Mouse (Mus musculus) urinary bladder, adult 18-20 months (tissue): ENCODE measurements around the gene Gprc5b.

Experiments used
- DNase-seq, 2 experiments: peaks; one replicate each; pipeline ENCODE4 v3.0.0; 2022; ENCODE audit warnings: low spot score in 2 of 2, mixed read lengths in 2 of 2

The Gprc5b gene

GRCm38 (mm10) chr7:118990282-118990681, 4.7 kb downstream of the Gprc5b start:
- DNase-seq = no peak

DNA sequence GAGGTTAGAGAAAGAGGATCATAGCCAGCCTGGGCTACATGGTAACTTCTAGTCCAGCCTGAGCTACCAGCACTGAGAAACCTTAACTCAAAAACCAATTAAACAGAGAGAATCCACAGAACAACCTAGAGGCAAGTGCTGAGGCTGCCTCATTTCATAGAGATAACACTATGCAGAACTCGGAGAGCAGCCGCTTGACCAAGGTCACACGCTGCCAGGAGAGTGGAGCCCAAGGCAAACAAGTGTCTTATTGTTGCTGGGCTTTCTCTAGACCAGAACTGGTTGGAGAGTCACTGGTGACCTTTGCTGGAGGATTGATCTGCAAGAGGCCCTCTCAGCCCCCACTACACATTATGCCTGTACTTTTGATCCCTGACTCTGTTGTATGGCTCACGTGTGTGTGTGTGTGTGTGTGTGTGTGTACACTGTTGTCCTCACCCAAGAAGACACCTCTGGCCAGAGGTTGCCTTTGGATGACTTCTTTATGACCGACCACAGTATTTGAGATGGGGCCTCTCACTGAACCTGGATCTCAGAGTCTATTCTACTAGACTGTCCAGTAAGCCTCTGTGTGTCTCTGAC, 5.6 kb downstream of the Gprc5b start:
- no peak for DNase-seq

DNA sequence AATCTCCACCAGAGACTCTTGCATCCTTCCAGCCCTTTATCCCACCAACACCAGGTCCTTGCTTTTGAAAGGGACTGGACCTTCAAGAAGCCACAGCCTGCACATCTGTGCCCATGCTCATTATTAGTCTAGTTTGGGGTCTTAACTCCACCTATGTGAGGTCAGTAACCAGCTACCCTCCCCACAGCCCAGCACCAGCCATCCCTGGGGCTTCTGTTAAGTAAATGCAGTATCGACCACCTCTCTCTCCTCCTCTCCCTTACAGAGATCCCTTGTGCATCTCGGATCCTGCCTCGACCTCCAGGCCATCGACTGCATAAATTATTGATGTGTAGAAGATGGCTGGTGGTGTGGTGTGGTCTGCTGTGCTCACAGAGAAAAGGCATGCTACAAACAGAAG, 8.6 kb downstream of the Gprc5b start:
- DNase-seq = no peak

- no peak for DNase-seq
These were observed 9.2 kb downstream of the Gprc5b start for GRCm38 (mm10) chr7:118985786-118986185.

GRCm38 (mm10) chr7:118983961-118984360, 11.1 kb downstream of the Gprc5b start:
- DNase-seq = no peak

DNA sequence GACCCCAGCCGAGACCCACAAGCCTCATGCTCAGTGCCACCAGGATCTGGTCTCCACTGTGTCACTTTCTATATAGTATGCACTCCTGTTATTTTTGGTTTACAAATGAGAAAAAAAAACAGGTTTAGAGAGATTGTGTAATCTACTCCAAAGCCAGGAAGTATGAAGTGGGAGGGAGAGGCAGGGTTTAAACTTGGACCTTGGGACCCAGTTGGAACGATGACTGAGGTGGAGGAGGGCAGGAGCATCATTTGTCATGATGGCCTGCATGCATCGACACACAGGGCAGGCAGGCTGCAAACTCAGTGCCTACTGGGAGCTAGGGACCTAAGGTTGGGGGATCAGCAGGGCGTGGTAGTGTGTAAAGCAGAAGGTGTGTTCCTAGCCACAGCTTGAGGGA, 12.4 kb downstream of the Gprc5b start:
- no peak for DNase-seq

GRCm38 (mm10) chr7:118981831-118982230, 13.2 kb downstream of the Gprc5b start:
- DNase-seq = no peak

- DNase-seq = no peak
These were observed 13.7 kb downstream of the Gprc5b start for GRCm38 (mm10) chr7:118981346-118981745.

DNA sequence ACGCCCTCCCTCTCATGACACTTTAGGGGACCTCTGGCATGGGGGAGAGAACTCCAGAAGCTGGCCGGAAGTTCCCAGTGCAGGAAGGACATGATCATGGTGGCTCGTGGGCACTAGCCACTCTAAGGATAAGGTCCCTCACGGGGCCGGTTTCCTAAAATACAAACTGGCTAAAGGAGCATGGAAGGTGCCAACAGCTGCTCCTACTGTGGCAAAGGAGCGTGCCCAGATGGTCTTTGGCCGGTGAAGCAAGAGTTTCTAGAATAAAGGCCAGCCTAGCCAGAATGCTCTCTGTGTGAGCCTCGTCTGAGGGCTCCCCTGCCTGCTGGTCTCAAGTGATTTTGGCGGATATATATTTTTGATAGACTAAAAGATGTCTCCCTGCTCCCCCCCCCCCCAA, 15.3 kb downstream of the Gprc5b start:
- no peak for DNase-seq

GRCm38 (mm10) chr7:118979121-118979520, 15.9 kb downstream of the Gprc5b start:
- DNase-seq = no peak

DNA sequence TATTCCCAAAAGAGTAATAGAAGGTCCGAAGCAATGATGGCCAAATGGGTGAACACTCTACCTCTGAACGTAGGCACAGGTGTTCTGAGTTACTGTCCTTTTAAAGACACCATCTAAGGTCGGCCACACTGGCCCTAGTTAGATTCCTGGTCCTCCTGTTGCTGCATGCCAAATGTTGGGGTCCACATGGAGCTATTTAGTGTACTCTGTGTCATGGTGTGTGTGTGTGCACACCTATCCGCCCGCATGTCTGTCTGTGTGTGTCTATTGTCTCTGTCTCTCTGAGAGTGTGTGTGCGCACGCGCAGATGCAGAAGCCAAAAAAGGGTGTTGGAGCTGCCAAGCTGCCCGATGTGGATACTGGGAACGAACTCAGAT, 17.9 kb downstream of the Gprc5b start:
- no peak for DNase-seq

GRCm38 (mm10) chr7:118976414-118977166, 18.4 kb downstream of the Gprc5b start:
- peak in 1 of 2 experiments; percentile 26 for DNase-seq

GRCm38 (mm10) chr7:118975837-118976236, 19.2 kb downstream of the Gprc5b start:
- no peak for DNase-seq

- DNase-seq = no peak
These were observed 21.6 kb downstream of the Gprc5b start for GRCm38 (mm10) chr7:118973377-118973776.

DNA sequence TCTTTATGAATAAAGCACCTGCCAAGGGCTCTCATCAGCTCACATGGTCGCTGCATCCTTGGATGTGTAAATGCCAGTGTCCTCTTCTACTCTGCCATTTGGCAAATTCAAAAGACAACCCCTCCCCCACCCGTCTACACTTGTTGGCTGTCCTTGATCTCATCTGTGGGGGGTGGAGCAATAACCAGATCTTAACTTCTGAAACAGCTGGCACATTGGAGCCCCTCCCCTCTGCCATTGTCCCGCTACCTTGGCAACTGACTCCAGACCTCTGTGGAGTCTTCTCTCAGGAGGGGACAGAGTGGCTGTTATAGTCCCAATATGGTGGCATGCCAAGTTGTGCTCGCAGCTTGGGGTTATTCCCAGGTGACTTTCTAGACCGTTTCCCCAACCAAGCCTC, 22.7 kb downstream of the Gprc5b start:
- no peak for DNase-seq

- no peak for DNase-seq
These were observed 23.5 kb downstream of the Gprc5b start for GRCm38 (mm10) chr7:118971499-118971898.

GRCm38 (mm10) chr7:118968870-118969269, 26.1 kb downstream of the Gprc5b start:
- DNase-seq = no peak

GRCm38 (mm10) chr7:118965198-118965597, 29.8 kb downstream of the Gprc5b start:
- no peak for DNase-seq

GRCm38 (mm10) chr7:118964777-118965176, 30.2 kb downstream of the Gprc5b start:
- no peak for DNase-seq

DNA sequence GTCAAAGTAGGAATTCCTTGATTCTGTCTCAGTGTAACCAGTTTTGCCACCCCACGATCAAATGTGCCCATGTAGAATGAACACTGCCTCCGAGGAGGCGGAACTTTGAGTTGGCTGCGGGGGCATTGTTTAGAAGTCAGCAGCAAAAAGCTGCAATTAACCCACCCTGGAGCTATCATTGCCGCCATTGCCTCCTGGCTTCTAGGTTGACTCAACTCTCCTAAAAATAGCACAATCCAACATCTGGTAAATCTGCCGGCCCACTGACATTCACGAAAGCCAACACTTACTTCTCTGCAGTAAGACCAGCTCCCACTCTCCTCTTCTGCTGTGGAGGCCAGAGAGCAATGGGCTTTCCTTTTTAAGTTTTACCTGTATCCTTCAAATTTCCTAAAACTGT, 35.8 kb downstream of the Gprc5b start:
- DNase-seq = no peak

DNA sequence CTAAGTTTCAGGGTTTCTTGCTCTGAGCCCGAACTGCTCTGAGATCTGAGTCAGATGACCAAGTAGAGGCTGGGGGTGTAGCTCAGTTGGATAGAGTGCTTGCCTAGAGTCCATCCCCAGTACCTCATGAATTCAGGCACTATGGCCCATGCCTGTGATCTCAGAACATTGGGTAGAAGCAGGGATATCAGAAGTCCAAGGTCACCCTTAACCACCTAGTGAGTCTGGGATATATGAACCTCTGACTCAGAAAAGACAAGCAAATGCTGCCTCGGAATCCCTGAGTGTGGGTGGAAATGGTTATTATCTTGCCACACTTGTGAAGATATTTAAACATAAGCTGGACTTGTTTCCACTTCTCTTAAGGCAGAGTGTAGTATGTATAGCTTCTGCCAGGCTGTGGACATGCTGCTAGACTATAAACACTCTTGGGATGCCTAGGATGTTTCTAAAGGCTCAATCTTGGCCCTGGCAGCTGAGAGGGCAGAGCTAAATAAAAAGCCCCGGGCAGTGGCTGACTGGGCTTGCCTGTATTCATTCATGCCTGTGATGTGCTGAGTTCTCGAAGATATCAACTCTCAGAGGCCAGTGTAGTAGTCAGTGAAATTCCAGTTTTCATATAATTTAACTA, 38.3 kb downstream of the Gprc5b start:
- DNase-seq = no peak

GRCm38 (mm10) chr7:118954968-118955367, 40.0 kb downstream of the Gprc5b start:
- DNase-seq = no peak

GRCm38 (mm10) chr7:118953626-118954282, 41.3 kb downstream of the Gprc5b start:
- no peak for DNase-seq
